Mouse (Mus musculus): ENCODE measurements around the gene Agpat1. TPM values are rescaled to one million over a fixed set of nuclear protein-coding genes. Genes with fewer than 3 reads are reported as not detected.

Agpat1 gene
- polyA plus RNA-seq (2014; fragmentation: Illumina TruSeq; extraction: RNeasy Lipid Tissue Mini Kit (QIAGEN cat#74804); ENCODE audit: low read depth, low replicate concordance), result 65.9 TPM

GRCm38 (mm10) chr17:34604061-34604508 is at the start of gene Agpat1:
TSS of gene Agpat1 (plus strand) at chr17:34604262.

GRCm38 (mm10) chr17:34564003-34564421 is 40.0 kb upstream of the Agpat1 start, which contains the start of gene Notch4:
TSS of gene Notch4 (plus strand) at chr17:34564268.

GRCm38 (mm10) chr17:34589681-34590101 is 14.4 kb upstream of the Agpat1 start, which contains the start of gene Gpsm3:
TSS of gene Gpsm3 (plus strand) at chr17:34589806.

GRCm38 (mm10) chr17:34591029-34591993 is 12.8 kb upstream of the Agpat1 start, which contains the start of gene Pbx2:
TSS of gene Pbx2 (plus strand) at chr17:34591266.

GRCm38 (mm10) chr17:34597566-34598095 is 6.4 kb upstream of the Agpat1 start, which contains the start of gene Ager:
TSS of gene Ager (plus strand) at chr17:34597862.

GRCm38 (mm10) chr17:34603375-34604060 is 544 bp upstream of the Agpat1 start, which contains the start of gene Rnf5:
TSS of gene Rnf5 (minus strand) at chr17:34603690.

GRCm38 (mm10) chr17:34615871-34616270 is 11.8 kb downstream of the Agpat1 start, which contains the start of gene Egfl8:
TSS of gene Egfl8 (minus strand) at chr17:34615971.

GRCm38 (mm10) chr17:34627943-34628643 is 24.0 kb downstream of the Agpat1 start, which contains the start of gene Ppt2:
TSS of gene Ppt2 (minus strand) at chr17:34628510.

GRCm38 (mm10) chr17:34629221-34629751 is 25.2 kb downstream of the Agpat1 start, which contains the start of gene Prrt1:
TSS of gene Prrt1 (plus strand) at chr17:34629533.

GRCm38 (mm10) chr17:34644608-34645007 is 40.5 kb downstream of the Agpat1 start, which contains the start of gene Fkbpl:
TSS of gene Fkbpl (plus strand) at chr17:34644764.

GRCm38 (mm10) chr17:34646906-34647787 is 43.1 kb downstream of the Agpat1 start, which contains the start of gene Atf6b:
TSS of gene Atf6b (plus strand) at chr17:34647146.

Other genes starting within 250 kb of the Agpat1 start
- not detected for gene Btnl2, start 249.4 kb upstream of the Agpat1 start, polyA plus RNA-seq (2014; fragmentation: Illumina TruSeq; extraction: RNeasy Lipid Tissue Mini Kit (QIAGEN cat#74804); ENCODE audit: low read depth, low replicate concordance)
- not detected for gene Btnl1, start 227.1 kb upstream of the Agpat1 start, polyA plus RNA-seq (2014; fragmentation: Illumina TruSeq; extraction: RNeasy Lipid Tissue Mini Kit (QIAGEN cat#74804); ENCODE audit: low read depth, low replicate concordance)
- not detected for gene BC051142, start 205.4 kb upstream of the Agpat1 start, polyA plus RNA-seq (2014; fragmentation: Illumina TruSeq; extraction: RNeasy Lipid Tissue Mini Kit (QIAGEN cat#74804); ENCODE audit: low read depth, low replicate concordance)
- gene Btnl4, start 126.9 kb upstream of the Agpat1 start, polyA plus RNA-seq (2014; fragmentation: Illumina TruSeq; extraction: RNeasy Lipid Tissue Mini Kit (QIAGEN cat#74804); ENCODE audit: low read depth, low replicate concordance), result not detected
- gene Btnl6, start 86.9 kb upstream of the Agpat1 start, polyA plus RNA-seq (2014; fragmentation: Illumina TruSeq; extraction: RNeasy Lipid Tissue Mini Kit (QIAGEN cat#74804); ENCODE audit: low read depth, low replicate concordance), result not detected
- 14.8 TPM for gene Notch4, start 40.0 kb upstream of the Agpat1 start, polyA plus RNA-seq (2014; fragmentation: Illumina TruSeq; extraction: RNeasy Lipid Tissue Mini Kit (QIAGEN cat#74804); ENCODE audit: low read depth, low replicate concordance)
- gene Gpsm3, start 14.5 kb upstream of the Agpat1 start, polyA plus RNA-seq (2014; fragmentation: Illumina TruSeq; extraction: RNeasy Lipid Tissue Mini Kit (QIAGEN cat#74804); ENCODE audit: low read depth, low replicate concordance), result 6.1 TPM
- 18.1 TPM for gene Pbx2, start 13.0 kb upstream of the Agpat1 start, polyA plus RNA-seq (2014; fragmentation: Illumina TruSeq; extraction: RNeasy Lipid Tissue Mini Kit (QIAGEN cat#74804); ENCODE audit: low read depth, low replicate concordance)
- gene Ager, start 6.4 kb upstream of the Agpat1 start, polyA plus RNA-seq (2014; fragmentation: Illumina TruSeq; extraction: RNeasy Lipid Tissue Mini Kit (QIAGEN cat#74804); ENCODE audit: low read depth, low replicate concordance), result 0.63 TPM
- 49.3 TPM for gene Rnf5, start 572 bp upstream of the Agpat1 start, polyA plus RNA-seq (2014; fragmentation: Illumina TruSeq; extraction: RNeasy Lipid Tissue Mini Kit (QIAGEN cat#74804); ENCODE audit: low read depth, low replicate concordance)
- 0.84 TPM for gene Egfl8, start 11.7 kb downstream of the Agpat1 start, polyA plus RNA-seq (2014; fragmentation: Illumina TruSeq; extraction: RNeasy Lipid Tissue Mini Kit (QIAGEN cat#74804); ENCODE audit: low read depth, low replicate concordance)
- gene Ppt2, start 24.2 kb downstream of the Agpat1 start, polyA plus RNA-seq (2014; fragmentation: Illumina TruSeq; extraction: RNeasy Lipid Tissue Mini Kit (QIAGEN cat#74804); ENCODE audit: low read depth, low replicate concordance), result 56.2 TPM
- gene Prrt1, start 25.3 kb downstream of the Agpat1 start, polyA plus RNA-seq (2014; fragmentation: Illumina TruSeq; extraction: RNeasy Lipid Tissue Mini Kit (QIAGEN cat#74804); ENCODE audit: low read depth, low replicate concordance), result 4.3 TPM
- gene Fkbpl, start 40.5 kb downstream of the Agpat1 start, polyA plus RNA-seq (2014; fragmentation: Illumina TruSeq; extraction: RNeasy Lipid Tissue Mini Kit (QIAGEN cat#74804); ENCODE audit: low read depth, low replicate concordance), result 5.5 TPM
- gene Atf6b, start 42.9 kb downstream of the Agpat1 start, polyA plus RNA-seq (2014; fragmentation: Illumina TruSeq; extraction: RNeasy Lipid Tissue Mini Kit (QIAGEN cat#74804); ENCODE audit: low read depth, low replicate concordance), result 19.6 TPM
- 19.1 TPM for gene Tnxb, start 66.3 kb downstream of the Agpat1 start, polyA plus RNA-seq (2014; fragmentation: Illumina TruSeq; extraction: RNeasy Lipid Tissue Mini Kit (QIAGEN cat#74804); ENCODE audit: low read depth, low replicate concordance)
- 19.0 TPM for gene C4b, start 139.6 kb downstream of the Agpat1 start, polyA plus RNA-seq (2014; fragmentation: Illumina TruSeq; extraction: RNeasy Lipid Tissue Mini Kit (QIAGEN cat#74804); ENCODE audit: low read depth, low replicate concordance)
- gene Cyp21a1, start 200.3 kb downstream of the Agpat1 start, polyA plus RNA-seq (2014; fragmentation: Illumina TruSeq; extraction: RNeasy Lipid Tissue Mini Kit (QIAGEN cat#74804); ENCODE audit: low read depth, low replicate concordance), result not detected
- gene Stk19, start 232.7 kb downstream of the Agpat1 start, polyA plus RNA-seq (2014; fragmentation: Illumina TruSeq; extraction: RNeasy Lipid Tissue Mini Kit (QIAGEN cat#74804); ENCODE audit: low read depth, low replicate concordance), result 15.7 TPM
- 18.6 TPM for gene Dxo, start 232.8 kb downstream of the Agpat1 start, polyA plus RNA-seq (2014; fragmentation: Illumina TruSeq; extraction: RNeasy Lipid Tissue Mini Kit (QIAGEN cat#74804); ENCODE audit: low read depth, low replicate concordance)
- 20.6 TPM for gene Skiv2l, start 245.9 kb downstream of the Agpat1 start, polyA plus RNA-seq (2014; fragmentation: Illumina TruSeq; extraction: RNeasy Lipid Tissue Mini Kit (QIAGEN cat#74804); ENCODE audit: low read depth, low replicate concordance)
- 20.1 TPM for gene Nelfe, start 246.1 kb downstream of the Agpat1 start, polyA plus RNA-seq (2014; fragmentation: Illumina TruSeq; extraction: RNeasy Lipid Tissue Mini Kit (QIAGEN cat#74804); ENCODE audit: low read depth, low replicate concordance)

Data from heart, adult 10 weeks (tissue).